Mouse (Mus musculus) megakaryocyte, embryonic 14.5 days (primary cell): ENCODE measurements around the gene Cyld. TPM values are rescaled to one million over a fixed set of nuclear protein-coding genes. Genes with fewer than 3 reads are reported as not detected.
A peak's percentile ranks its signal among the peaks of the same experiment; 100 is the strongest.

Experiments
- H3K27me3 ChIP-seq: replicated peaks from 2 replicates; pipeline ENCODE3; 2012; ENCODE audit warnings: inconsistent platforms
- H3K36me3 ChIP-seq: replicated peaks from 2 replicates; pipeline ENCODE3; 2012; ENCODE audit warnings: low read length, inconsistent platforms, mixed read lengths
- H3K4me1 ChIP-seq: 2 replicates; pipeline ENCODE4 v1.6.1; 2012; ENCODE audit warnings: inconsistent platforms
- H3K4me3 ChIP-seq: replicated peaks from 2 replicates; pipeline ENCODE3; 2012; ENCODE audit warnings: moderate library complexity, mild to moderate bottlenecking, inconsistent platforms
- H3K9me3 ChIP-seq: 2 replicates; pipeline ENCODE4 v1.6.1; 2012; ENCODE audit warnings: inconsistent platforms
- FLI1 ChIP-seq: IDR thresholded peaks from 2 replicates; pipeline ENCODE4 v1.6.1; 2012; ENCODE audit warnings: low read length, inconsistent platforms, mixed read lengths
- GATA1 ChIP-seq: IDR thresholded peaks from 3 replicates; pipeline ENCODE4 v1.6.1; 2012; ENCODE audit warnings: mixed read lengths, low read length, inconsistent platforms, borderline replicate concordance
- polyA plus RNA-seq: library from polyadenylated mRNA; stranded (reverse); fragments of >175 nt; gene quantifications from 2 replicates; pipeline ENCODE4 v1.2.3, GENCODE M21; 2012; ENCODE audit warnings: low replicate concordance; ENCODE audit not compliant: insufficient read depth

Cyld gene
- polyA plus RNA-seq, 1 experiment = 0.54 TPM

DNA sequence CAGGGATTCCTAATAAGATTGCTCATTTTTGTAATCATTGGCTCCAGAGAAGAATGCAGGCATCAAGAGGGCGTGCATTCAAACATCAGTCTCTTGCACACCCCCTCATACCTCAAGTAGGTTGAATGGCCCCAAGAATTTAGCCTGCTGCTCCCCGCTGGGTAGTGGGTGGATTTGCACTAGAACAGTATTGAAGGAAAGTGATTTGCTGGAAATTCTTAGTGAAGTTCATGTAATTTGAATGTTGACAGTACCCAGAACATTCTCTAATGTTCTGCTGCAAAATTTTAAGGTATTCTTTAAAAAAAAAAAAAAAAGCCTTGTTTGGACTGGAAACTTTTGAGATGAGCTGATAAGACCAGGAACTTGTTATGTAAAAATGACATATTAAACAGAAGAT is 1.2 kb downstream of the Cyld start:
- H3K4me3 ChIP-seq = peak overlapping the region; percentile 97
- no peaks in the 10 kb centered on the region for H3K9me3 ChIP-seq
- TF ChIP-seq FLI1 = no peak
- TF ChIP-seq GATA1 = no peak
- H3K4me1 ChIP-seq = peaks cover 43% of the 10 kb centered on the region
- H3K36me3 ChIP-seq = peaks cover 7% of the 10 kb centered on the region
- H3K27me3 ChIP-seq = no peaks in the 10 kb centered on the region

- Histone ChIP-seq H3K27me3 (no peaks in the 10 kb centered on the region), H3K9me3 (no peaks in the 10 kb centered on the region), H3K36me3 (peaks cover 9% of the 10 kb centered on the region), H3K4me1 (peaks cover 12% of the 10 kb centered on the region), H3K4me3 (no peak overlapping the region)
- TF ChIP-seq GATA1 (no peak), FLI1 (no peak)
Observed at GRCm38 (mm10) chr8:88701611-88702010, 4.8 kb downstream of the Cyld start.

- TF ChIP-seq FLI1 (no peak), GATA1 (no peak)
- Histone ChIP-seq H3K4me1 (peaks cover 9% of the 10 kb centered on the region), H3K27me3 (no peaks in the 10 kb centered on the region), H3K9me3 (no peaks in the 10 kb centered on the region), H3K36me3 (peaks cover 17% of the 10 kb centered on the region), H3K4me3 (no peak overlapping the region)
Observed at GRCm38 (mm10) chr8:88702816-88703215, 6.0 kb downstream of the Cyld start.

GRCm38 (mm10) chr8:88723256-88723963 is 26.6 kb downstream of the Cyld start:
- Histone ChIP-seq H3K4me3 (no peak overlapping the region), H3K4me1 (no peaks in the 10 kb centered on the region), H3K9me3 (no peaks in the 10 kb centered on the region), H3K27me3 (no peaks in the 10 kb centered on the region), H3K36me3 (peaks cover 77% of the 10 kb centered on the region)
- TF ChIP-seq GATA1 = no peak
- TF ChIP-seq FLI1 = no peak

DNA sequence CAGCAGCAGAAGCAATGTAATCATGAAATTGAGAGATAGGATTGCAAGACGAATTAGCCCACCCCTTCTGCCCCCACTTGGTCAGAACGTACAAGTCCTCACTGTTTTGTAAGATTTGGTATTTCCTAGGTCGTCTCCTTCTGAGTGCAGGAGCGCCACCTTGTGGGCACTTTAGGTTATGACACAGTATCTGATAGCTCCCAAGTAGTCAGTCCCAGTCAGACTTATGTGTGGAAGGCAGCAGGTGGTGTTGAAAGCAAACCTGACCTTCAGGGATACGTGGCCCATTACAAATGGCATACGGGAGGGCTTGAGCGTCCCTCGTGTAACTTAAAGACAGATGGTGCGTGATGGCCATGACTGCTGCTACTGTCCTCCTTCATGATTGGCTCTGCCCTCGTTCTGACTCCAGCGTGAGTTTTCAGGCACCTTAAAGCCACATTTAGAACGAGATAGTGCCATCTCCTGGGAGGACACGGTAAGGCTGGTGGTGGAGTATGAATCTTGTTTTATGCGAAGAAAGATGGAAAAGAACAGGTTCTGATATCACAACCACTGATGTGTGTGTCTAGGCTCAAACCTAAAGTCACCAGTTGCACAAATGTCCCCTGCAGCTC is 58.5 kb downstream of the Cyld start:
- Histone ChIP-seq H3K4me1 (peaks cover 21% of the 10 kb centered on the region), H3K27me3 (peaks cover 29% of the 10 kb centered on the region), H3K4me3 (peak overlapping the region; percentile 88), H3K36me3 (no peaks in the 10 kb centered on the region), H3K9me3 (no peaks in the 10 kb centered on the region)
- no peak for TF ChIP-seq GATA1

DNA sequence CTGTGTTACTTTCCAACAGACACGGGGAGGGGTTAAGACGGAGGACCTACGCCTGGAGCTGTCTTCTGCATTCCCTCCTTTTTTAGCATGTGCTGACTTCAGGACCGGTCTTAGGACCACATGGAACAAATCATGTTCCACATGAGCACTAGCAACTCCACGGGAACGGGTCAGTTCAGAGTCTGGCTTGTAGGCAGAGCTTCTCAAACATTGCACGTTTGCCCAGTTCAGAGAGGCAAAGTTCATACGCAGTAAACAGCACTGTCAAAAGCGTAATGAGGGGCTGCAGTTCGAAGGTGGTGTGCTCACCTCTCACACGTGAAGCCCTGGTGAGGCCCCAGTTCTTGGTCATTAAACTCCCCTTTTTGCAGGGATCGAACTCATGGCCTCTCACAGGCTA is 65.2 kb downstream of the Cyld start:
- Histone ChIP-seq H3K9me3 (no peaks in the 10 kb centered on the region), H3K36me3 (no peaks in the 10 kb centered on the region), H3K27me3 (peaks cover 22% of the 10 kb centered on the region), H3K4me1 (no peaks in the 10 kb centered on the region; the same call in 1 of the 2 replicates), H3K4me3 (no peak overlapping the region)
- no peak for TF ChIP-seq FLI1
- TF ChIP-seq GATA1 = no peak

DNA sequence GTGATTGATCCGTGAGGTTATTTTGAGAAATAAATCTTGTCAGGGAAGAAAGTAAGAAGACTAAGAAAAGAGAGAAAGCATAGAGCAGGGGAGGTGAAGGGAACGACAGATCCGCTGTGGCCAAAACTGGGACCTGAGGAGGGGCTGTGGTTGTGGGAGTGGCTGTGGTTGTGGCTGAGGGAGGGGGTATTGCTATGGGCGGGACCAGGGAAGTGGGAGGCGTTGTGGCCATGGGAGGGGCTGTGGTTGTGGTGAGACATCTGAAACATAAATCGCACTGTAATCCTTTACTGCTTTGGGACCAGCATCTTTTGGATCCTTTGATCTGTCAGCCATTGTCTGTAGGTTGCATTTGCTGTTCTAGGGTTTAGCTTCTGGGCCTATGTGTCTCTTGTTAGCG is 74.4 kb downstream of the Cyld start:
- peaks cover 18% of the 10 kb centered on the region for H3K9me3 ChIP-seq
- TF ChIP-seq GATA1 = no peak
- TF ChIP-seq FLI1 = no peak
- no peak overlapping the region for H3K4me3 ChIP-seq
- no peaks in the 10 kb centered on the region for H3K4me1 ChIP-seq
- peaks cover 6% of the 10 kb centered on the region for H3K27me3 ChIP-seq
- no peaks in the 10 kb centered on the region for H3K36me3 ChIP-seq

GRCm38 (mm10) chr8:88774593-88775297 is 77.9 kb downstream of the Cyld start:
- no peak for TF ChIP-seq GATA1
- no peak for TF ChIP-seq FLI1
- Histone ChIP-seq H3K9me3 (peaks cover 10% of the 10 kb centered on the region), H3K4me1 (no peaks in the 10 kb centered on the region), H3K27me3 (peaks cover 8% of the 10 kb centered on the region), H3K36me3 (no peaks in the 10 kb centered on the region), H3K4me3 (no peak overlapping the region)

DNA sequence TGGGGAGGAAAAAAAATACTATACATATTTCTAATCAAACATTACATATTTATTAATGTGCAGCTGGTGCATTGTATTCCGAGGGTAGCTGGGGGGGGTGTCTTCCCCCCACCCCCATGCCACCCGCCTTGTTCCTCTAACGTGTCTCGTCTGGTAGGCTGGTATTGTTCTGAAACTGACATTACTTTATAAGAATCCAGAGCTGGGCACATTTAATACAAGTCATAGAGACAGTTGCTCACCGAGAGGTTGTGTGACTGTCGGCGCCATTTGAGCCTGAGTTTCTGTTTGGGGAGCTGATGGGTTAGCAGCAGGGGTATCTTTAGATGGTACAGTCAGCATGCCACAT is 78.4 kb downstream of the Cyld start:
- TF ChIP-seq GATA1 = no peak
- no peak for TF ChIP-seq FLI1
- Histone ChIP-seq H3K36me3 (no peaks in the 10 kb centered on the region), H3K27me3 (peaks cover 8% of the 10 kb centered on the region), H3K9me3 (peaks cover 10% of the 10 kb centered on the region), H3K4me3 (no peak overlapping the region), H3K4me1 (no peaks in the 10 kb centered on the region)

DNA sequence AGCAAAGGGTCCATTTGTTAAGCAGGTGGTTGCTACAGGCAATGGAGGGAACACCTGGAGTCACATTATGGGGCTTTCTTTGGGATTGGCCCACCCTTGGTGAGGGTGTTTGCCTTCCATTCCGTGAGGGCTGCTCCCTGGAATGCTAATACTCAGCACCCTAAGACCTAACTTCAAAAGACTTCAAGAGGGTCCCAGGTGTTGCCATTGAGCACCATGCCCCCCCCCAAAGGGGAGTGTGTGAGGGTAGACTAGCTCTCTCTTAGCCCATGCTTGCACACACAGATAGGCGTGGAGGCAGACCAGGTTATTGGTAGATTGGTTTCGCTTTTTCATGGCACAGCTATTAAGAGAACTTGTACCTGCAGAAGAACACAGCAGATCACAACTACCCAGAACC is 83.3 kb downstream of the Cyld start:
- Histone ChIP-seq H3K4me1 (no peaks in the 10 kb centered on the region), H3K4me3 (no peak overlapping the region), H3K27me3 (peaks cover 2% of the 10 kb centered on the region), H3K36me3 (no peaks in the 10 kb centered on the region), H3K9me3 (no peaks in the 10 kb centered on the region)
- TF ChIP-seq GATA1 = no peak
- TF ChIP-seq FLI1 = no peak
